Mouse (Mus musculus): ENCODE results near the gene Il12b. TPM values are rescaled to one million over a fixed set of nuclear protein-coding genes. Genes with fewer than 3 reads are reported as not detected.

The Il12b gene
- polyA plus RNA-seq, 1 experiment from 2014 or later = 0.11 TPM

GRCm38 (mm10) chr11:44387031-44387430 is 12.8 kb upstream of the Il12b start:
- no peaks in the 10 kb centered on the region for H3K9me3 ChIP-seq (ENCODE audit: control insufficient read depth, low read length)
- H3K27me3 ChIP-seq (replicated peaks; ENCODE audit: control insufficient read depth, insufficient read depth, low read length) = no peaks in the 10 kb centered on the region
- H3K36me3 ChIP-seq (ENCODE audit: control insufficient read depth, insufficient read depth) = no peaks in the 10 kb centered on the region
- ATAC-seq = no peak
- H3K4me1 ChIP-seq (replicated peaks; ENCODE audit: control insufficient read depth, insufficient read depth, low read length) = no peaks in the 10 kb centered on the region
- no peak overlapping the region for H3K4me2 ChIP-seq (ENCODE audit: low read length)
- H3K9ac ChIP-seq (replicated peaks; ENCODE audit: low read depth, low read length) = no peak overlapping the region
- H3K4me3 ChIP-seq (replicated peaks; ENCODE audit: low read length) = no peak overlapping the region
- WGBS = 85% methylated on average over 2 of the region's 2 CpGs
- no peak overlapping the region for H3K27ac ChIP-seq (ENCODE audit: low read length)

GRCm38 (mm10) chr11:44389993-44390701 is 9.7 kb upstream of the Il12b start:
- no peak for ATAC-seq
- H3K9ac ChIP-seq (replicated peaks; ENCODE audit: low read depth, low read length) = no peak overlapping the region
- no peaks in the 10 kb centered on the region for H3K9me3 ChIP-seq (ENCODE audit: control insufficient read depth, low read length)
- no peaks in the 10 kb centered on the region for H3K36me3 ChIP-seq (ENCODE audit: control insufficient read depth, insufficient read depth)
- no peak overlapping the region for H3K27ac ChIP-seq (ENCODE audit: low read length)
- H3K4me3 ChIP-seq (replicated peaks; ENCODE audit: low read length) = no peak overlapping the region
- no peaks in the 10 kb centered on the region for H3K4me1 ChIP-seq (replicated peaks; ENCODE audit: control insufficient read depth, insufficient read depth, low read length)
- H3K4me2 ChIP-seq (ENCODE audit: low read length) = no peak overlapping the region
- WGBS = 53% methylated on average over 6 of the region's 6 CpGs
- H3K27me3 ChIP-seq (replicated peaks; ENCODE audit: control insufficient read depth, insufficient read depth, low read length) = no peaks in the 10 kb centered on the region

GRCm38 (mm10) chr11:44393101-44393810 is 6.6 kb upstream of the Il12b start:
- no peak for ATAC-seq
- Histone ChIP-seq H3K4me2 (ENCODE audit: low read length) (no peak overlapping the region), H3K36me3 (ENCODE audit: control insufficient read depth, insufficient read depth) (no peaks in the 10 kb centered on the region), H3K4me1 (replicated peaks; ENCODE audit: control insufficient read depth, insufficient read depth, low read length) (no peaks in the 10 kb centered on the region), H3K9ac (replicated peaks; ENCODE audit: low read depth, low read length) (no peak overlapping the region), H3K27ac (ENCODE audit: low read length) (no peak overlapping the region), H3K9me3 (ENCODE audit: control insufficient read depth, low read length) (no peaks in the 10 kb centered on the region), H3K4me3 (replicated peaks; ENCODE audit: low read length) (no peak overlapping the region), H3K27me3 (replicated peaks; ENCODE audit: control insufficient read depth, insufficient read depth, low read length) (no peaks in the 10 kb centered on the region)
- WGBS = 89% methylated on average over 8 of the region's 8 CpGs

- Histone ChIP-seq H3K9ac (replicated peaks; ENCODE audit: low read depth, low read length) (no peak overlapping the region), H3K4me1 (replicated peaks; ENCODE audit: control insufficient read depth, insufficient read depth, low read length) (no peaks in the 10 kb centered on the region), H3K4me3 (replicated peaks; ENCODE audit: low read length) (no peak overlapping the region), H3K9me3 (ENCODE audit: control insufficient read depth, low read length) (no peaks in the 10 kb centered on the region), H3K4me2 (ENCODE audit: low read length) (no peak overlapping the region), H3K27ac (ENCODE audit: low read length) (no peak overlapping the region), H3K36me3 (ENCODE audit: control insufficient read depth, insufficient read depth) (no peaks in the 10 kb centered on the region), H3K27me3 (replicated peaks; ENCODE audit: control insufficient read depth, insufficient read depth, low read length) (no peaks in the 10 kb centered on the region)
- 89% methylated on average over 4 of the region's 4 CpGs for WGBS
- ATAC-seq = no peak
These were observed 4.5 kb upstream of the Il12b start for GRCm38 (mm10) chr11:44395401-44395800.

DNA sequence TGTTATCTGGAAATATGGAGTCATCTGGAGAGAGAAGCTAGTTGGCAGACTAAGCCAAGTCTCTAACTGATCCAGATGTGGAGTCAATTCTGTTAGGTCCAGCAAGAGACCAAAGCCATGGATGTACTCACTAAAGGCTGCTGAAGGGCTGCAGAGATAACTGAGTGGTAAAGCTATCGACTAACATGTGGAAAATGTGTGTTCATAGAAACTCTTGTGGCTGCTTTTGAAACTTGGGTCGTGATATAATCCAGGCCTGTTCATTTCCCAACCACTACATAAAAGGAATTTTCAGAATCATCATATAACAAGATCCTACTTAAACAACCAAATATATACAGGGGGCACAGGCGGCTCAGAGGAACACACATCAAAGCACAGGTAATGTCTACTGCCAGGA is 2.3 kb upstream of the Il12b start:
- Histone ChIP-seq H3K4me3 (replicated peaks; ENCODE audit: low read length) (no peak overlapping the region), H3K36me3 (ENCODE audit: control insufficient read depth, insufficient read depth) (no peaks in the 10 kb centered on the region), H3K9me3 (ENCODE audit: control insufficient read depth, low read length) (no peaks in the 10 kb centered on the region), H3K4me2 (ENCODE audit: low read length) (no peak overlapping the region), H3K27me3 (replicated peaks; ENCODE audit: control insufficient read depth, insufficient read depth, low read length) (no peaks in the 10 kb centered on the region), H3K4me1 (replicated peaks; ENCODE audit: control insufficient read depth, insufficient read depth, low read length) (peaks cover 11% of the 10 kb centered on the region), H3K27ac (ENCODE audit: low read length) (no peak overlapping the region), H3K9ac (replicated peaks; ENCODE audit: low read depth, low read length) (no peak overlapping the region)
- ATAC-seq = no peak
- WGBS = 89% methylated on average over 3 of the region's 3 CpGs

GRCm38 (mm10) chr11:44398356-44398755 is 1.5 kb upstream of the Il12b start:
- H3K4me3 ChIP-seq (replicated peaks; ENCODE audit: low read length) = no peak overlapping the region
- H3K9ac ChIP-seq (replicated peaks; ENCODE audit: low read depth, low read length) = no peak overlapping the region
- ATAC-seq = no peak
- no peaks in the 10 kb centered on the region for H3K27me3 ChIP-seq (replicated peaks; ENCODE audit: control insufficient read depth, insufficient read depth, low read length)
- H3K4me1 ChIP-seq (replicated peaks; ENCODE audit: control insufficient read depth, insufficient read depth, low read length) = peaks cover 11% of the 10 kb centered on the region
- no peaks in the 10 kb centered on the region for H3K9me3 ChIP-seq (ENCODE audit: control insufficient read depth, low read length)
- H3K27ac ChIP-seq (ENCODE audit: low read length) = no peak overlapping the region
- no peak overlapping the region for H3K4me2 ChIP-seq (ENCODE audit: low read length)
- H3K36me3 ChIP-seq (ENCODE audit: control insufficient read depth, insufficient read depth) = no peaks in the 10 kb centered on the region
- WGBS = 71% methylated on average over 6 of the region's 6 CpGs

- Histone ChIP-seq H3K27me3 (replicated peaks; ENCODE audit: control insufficient read depth, insufficient read depth, low read length) (no peaks in the 10 kb centered on the region), H3K36me3 (ENCODE audit: control insufficient read depth, insufficient read depth) (no peaks in the 10 kb centered on the region), H3K4me3 (replicated peaks; ENCODE audit: low read length) (peak overlapping the region; percentile 23), H3K27ac (ENCODE audit: low read length) (no peak overlapping the region), H3K4me2 (ENCODE audit: low read length) (peak overlapping the region; percentile 47), H3K9ac (replicated peaks; ENCODE audit: low read depth, low read length) (no peak overlapping the region), H3K4me1 (replicated peaks; ENCODE audit: control insufficient read depth, insufficient read depth, low read length) (peaks cover 11% of the 10 kb centered on the region), H3K9me3 (ENCODE audit: control insufficient read depth, low read length) (no peaks in the 10 kb centered on the region)
- peak; percentile 69 for ATAC-seq
- WGBS = 3% methylated on average over 20 of the region's 20 CpGs
These were observed 1.1 kb upstream of the Il12b start for GRCm38 (mm10) chr11:44398782-44399225.

DNA sequence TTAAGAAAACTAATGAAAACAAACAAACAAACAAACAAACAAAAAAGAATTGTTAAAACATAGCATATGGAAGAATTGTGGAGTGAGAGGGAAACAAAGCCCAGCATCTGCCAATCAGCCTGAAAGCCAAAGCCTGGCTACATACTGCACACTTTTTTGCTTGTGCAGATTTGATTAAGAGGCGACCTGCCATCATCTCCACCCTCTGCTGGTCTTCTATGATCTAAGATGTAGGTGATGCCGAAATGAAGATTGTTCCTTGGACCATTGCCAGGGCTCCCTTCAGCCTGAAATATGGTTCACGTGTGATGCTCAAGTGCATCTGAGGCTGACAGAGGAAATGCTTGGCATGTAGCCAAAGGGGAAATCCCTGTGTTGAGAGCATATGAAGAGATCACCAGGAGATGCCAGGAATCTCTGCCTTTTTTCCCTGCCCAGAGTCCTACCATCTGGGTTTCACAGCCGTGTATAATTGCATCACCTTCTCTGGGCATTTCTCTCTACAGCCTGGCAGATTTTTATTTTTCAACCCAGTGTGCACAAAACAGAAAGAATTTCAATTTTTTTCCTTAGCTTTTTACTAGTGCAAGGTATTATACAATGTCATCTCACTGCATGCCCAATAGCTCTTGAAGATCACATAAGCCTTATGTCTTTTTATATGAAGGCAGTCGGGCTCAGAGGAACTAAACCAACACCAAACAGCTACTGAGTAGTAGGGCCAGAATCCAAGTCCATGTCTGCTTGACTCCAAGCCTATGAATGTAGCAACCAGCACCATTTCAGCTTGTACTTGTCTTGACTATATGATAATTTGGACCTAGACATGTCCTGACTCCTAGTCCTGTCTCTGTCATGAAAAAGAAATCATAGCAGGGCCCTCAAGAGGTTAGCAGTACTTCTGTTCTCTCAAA is 2.0 kb downstream of the Il12b start:
- 20% methylated on average over 5 of the region's 5 CpGs for WGBS
- no peaks in the 10 kb centered on the region for H3K27me3 ChIP-seq (replicated peaks; ENCODE audit: control insufficient read depth, insufficient read depth, low read length)

DNA sequence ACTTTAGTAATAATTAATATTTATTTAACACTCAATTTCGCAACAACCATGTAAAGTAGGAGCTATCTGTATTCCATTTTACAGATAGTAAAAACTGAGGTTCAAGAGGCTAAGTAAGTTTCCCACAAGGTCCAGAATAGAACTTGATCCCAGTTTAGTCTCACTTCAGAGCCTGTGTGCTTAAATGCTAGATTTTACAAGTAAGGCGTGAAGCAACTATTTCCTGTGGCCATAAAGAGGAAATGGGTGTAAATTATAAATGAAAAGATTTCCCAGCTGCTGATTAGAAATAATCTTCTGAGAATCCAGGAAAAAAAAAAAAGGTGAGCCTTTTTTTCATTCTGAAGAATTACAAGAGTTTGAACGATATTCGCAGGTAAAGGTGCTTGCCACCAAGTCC is 5.2 kb downstream of the Il12b start:
- WGBS = 90% methylated on average over 4 of the region's 4 CpGs

More for the DNA sequence above, 2.0 kb downstream of the Il12b start:
- Histone ChIP-seq H3K9ac (replicated peaks; ENCODE audit: low read depth, low read length) (no peak overlapping the region), H3K4me2 (ENCODE audit: low read length) (no peak overlapping the region), H3K4me1 (replicated peaks; ENCODE audit: control insufficient read depth, insufficient read depth, low read length) (peaks cover 14% of the 10 kb centered on the region), H3K4me3 (replicated peaks; ENCODE audit: low read length) (no peak overlapping the region), H3K27ac (ENCODE audit: low read length) (no peak overlapping the region), H3K9me3 (ENCODE audit: control insufficient read depth, low read length) (no peaks in the 10 kb centered on the region), H3K36me3 (ENCODE audit: control insufficient read depth, insufficient read depth) (no peaks in the 10 kb centered on the region)
- ATAC-seq = peak; percentile 81

More for the DNA sequence above, 5.2 kb downstream of the Il12b start:
- H3K4me2 ChIP-seq (ENCODE audit: low read length) = no peak overlapping the region
- H3K4me1 ChIP-seq (replicated peaks; ENCODE audit: control insufficient read depth, insufficient read depth, low read length) = peaks cover 14% of the 10 kb centered on the region
- ATAC-seq = no peak
- no peaks in the 10 kb centered on the region for H3K27me3 ChIP-seq (replicated peaks; ENCODE audit: control insufficient read depth, insufficient read depth, low read length)
- no peak overlapping the region for H3K27ac ChIP-seq (ENCODE audit: low read length)
- no peak overlapping the region for H3K9ac ChIP-seq (replicated peaks; ENCODE audit: low read depth, low read length)
- no peaks in the 10 kb centered on the region for H3K36me3 ChIP-seq (ENCODE audit: control insufficient read depth, insufficient read depth)
- no peaks in the 10 kb centered on the region for H3K9me3 ChIP-seq (ENCODE audit: control insufficient read depth, low read length)
- H3K4me3 ChIP-seq (replicated peaks; ENCODE audit: low read length) = no peak overlapping the region

All from forebrain, embryonic 16.5 days (tissue).